Mouse (Mus musculus): ENCODE results near the gene Rps19bp1. TPM values are rescaled to one million over a fixed set of nuclear protein-coding genes. Genes with fewer than 3 reads are reported as not detected.

The Rps19bp1 gene
- polyA plus RNA-seq, 1 experiment: 30.4 TPM

DNA sequence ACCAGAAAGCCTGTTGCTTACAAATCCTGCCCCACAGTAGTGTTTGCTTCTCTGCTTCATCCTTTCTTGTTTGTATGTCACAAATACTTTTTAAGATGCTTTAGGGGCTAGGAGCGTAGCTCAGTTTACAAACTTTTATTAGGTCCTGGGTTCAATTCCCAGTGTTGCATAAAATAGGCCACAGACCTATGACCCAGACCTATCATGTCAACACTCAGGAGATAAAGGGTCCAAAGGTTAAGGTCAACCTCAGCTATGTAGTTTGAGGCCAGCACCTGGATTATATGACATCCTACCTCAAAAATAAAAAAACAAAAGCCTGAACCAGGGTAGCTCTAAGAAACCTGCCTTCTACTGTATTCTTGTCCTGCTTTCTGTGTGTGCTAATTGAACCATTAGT is 15.5 kb downstream of the Rps19bp1 start:
- Histone ChIP-seq H3K4me3 (ENCODE audit: insufficient read depth, low read depth, low read length) (no peak overlapping the region), H3K4me1 (ENCODE audit: control insufficient read depth, insufficient read depth, insufficient read length, low read length) (no peaks in the 10 kb centered on the region), H3K27ac (replicated peaks; ENCODE audit: low read depth, low read length) (no peak overlapping the region)

DNA sequence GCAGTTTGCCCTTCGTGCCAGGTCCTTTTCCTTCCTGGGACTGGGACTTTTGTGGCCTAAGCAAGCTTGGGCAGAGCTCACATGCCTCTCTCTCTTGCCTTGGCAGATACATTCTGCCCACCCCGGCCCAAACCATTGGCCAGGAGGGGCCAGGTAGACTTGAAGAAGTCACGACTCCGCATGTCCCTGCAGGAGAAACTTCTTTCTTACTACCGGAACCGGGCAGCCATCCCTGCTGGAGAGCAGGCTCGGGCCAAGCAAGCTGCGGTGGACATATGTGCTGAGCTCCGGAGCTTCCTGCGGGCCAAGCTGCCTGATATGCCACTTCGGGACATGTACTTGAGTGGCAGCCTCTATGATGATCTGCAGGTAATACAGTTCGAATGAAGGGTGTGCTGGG is 16.0 kb downstream of the Rps19bp1 start:
- H3K4me3 ChIP-seq (ENCODE audit: insufficient read depth, low read depth, low read length): no peak overlapping the region
- H3K27ac ChIP-seq (replicated peaks; ENCODE audit: low read depth, low read length): no peak overlapping the region
- H3K4me1 ChIP-seq (ENCODE audit: control insufficient read depth, insufficient read depth, insufficient read length, low read length): no peaks in the 10 kb centered on the region

DNA sequence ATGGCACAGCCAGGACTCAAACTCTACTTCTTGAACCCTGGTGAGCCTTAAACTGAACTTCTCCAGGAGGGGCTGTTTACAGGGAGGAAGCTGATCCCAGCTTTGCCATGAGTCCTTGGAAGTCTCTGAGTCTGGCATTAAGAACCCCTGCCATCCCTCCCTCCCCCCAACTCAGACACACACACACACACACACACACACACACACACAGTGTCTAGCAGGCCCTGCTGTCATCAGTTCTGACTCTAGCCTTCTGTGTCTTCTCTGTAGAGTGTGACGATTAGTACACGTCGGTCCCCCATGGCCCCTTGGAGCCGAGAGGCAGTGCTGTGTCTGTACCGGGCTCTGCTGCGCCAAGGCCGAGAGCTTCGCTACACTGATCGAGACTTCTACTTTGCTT is 28.6 kb downstream of the Rps19bp1 start, which contains the start of gene AC140267.1:
Gene AC140267.1 (plus strand): TSS at position 301 of the 400 bp plus-strand sequence.
- no peak within 1 kb of the TSS for H3K27ac ChIP-seq (replicated peaks; ENCODE audit: low read depth, low read length)
- no peaks in the 10 kb centered on the region for H3K4me1 ChIP-seq (ENCODE audit: control insufficient read depth, insufficient read depth, insufficient read length, low read length)

DNA sequence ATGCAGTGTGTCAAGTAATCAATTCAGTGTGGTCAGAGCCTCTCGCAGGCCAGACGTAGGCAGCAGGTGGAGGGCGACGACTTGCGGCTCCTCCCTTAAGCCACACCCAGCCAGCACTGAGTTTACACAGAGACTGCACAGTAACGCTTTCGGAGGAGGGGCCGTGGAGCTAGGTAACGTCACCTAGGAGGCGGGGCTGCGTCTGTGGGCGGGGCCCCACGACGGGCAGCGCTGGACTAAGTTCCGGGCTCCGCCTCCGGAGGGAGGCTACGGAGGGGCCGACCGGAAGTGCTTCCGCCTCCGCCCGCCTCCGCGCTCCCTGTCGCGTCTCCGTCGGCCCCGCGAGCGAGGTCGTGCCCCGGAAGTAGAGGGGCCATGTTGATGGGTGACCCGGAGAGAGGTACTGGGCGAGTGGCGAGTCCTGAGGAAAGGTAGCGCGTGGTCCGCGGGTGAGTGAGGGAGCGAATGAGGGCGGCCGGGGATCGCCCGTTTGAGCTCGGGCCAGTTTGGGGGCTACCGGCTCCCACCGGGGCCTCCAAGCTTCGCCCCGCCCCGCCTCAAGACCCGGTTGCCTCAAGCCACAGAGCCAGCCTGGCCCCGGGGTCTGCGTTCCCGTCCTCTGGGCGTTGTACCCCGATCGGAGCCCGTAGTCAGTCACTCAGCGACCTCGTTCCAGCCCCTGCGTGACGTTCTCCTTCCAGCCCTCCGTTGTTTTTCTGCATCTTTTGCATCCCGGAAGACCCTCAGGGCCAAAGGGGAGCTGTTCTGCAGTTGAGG is 30.2 kb downstream of the Rps19bp1 start, which contains the start of gene Mief1:
Gene Mief1 (plus strand): TSS at position 286 of the 777 bp plus-strand sequence.
- H3K27ac ChIP-seq (replicated peaks; ENCODE audit: low read depth, low read length): peak within 1 kb of the TSS; percentile 66
- H3K4me1 ChIP-seq (ENCODE audit: control insufficient read depth, insufficient read depth, insufficient read length, low read length): no peaks in the 10 kb centered on the region
- peak within 1 kb of the TSS; percentile 82 for H3K4me3 ChIP-seq (ENCODE audit: insufficient read depth, low read depth, low read length)

More for the DNA sequence above, 28.6 kb downstream of the Rps19bp1 start, which contains the start of gene AC140267.1:
- H3K4me3 ChIP-seq (ENCODE audit: insufficient read depth, low read depth, low read length): peak within 1 kb of the TSS; percentile 82

DNA sequence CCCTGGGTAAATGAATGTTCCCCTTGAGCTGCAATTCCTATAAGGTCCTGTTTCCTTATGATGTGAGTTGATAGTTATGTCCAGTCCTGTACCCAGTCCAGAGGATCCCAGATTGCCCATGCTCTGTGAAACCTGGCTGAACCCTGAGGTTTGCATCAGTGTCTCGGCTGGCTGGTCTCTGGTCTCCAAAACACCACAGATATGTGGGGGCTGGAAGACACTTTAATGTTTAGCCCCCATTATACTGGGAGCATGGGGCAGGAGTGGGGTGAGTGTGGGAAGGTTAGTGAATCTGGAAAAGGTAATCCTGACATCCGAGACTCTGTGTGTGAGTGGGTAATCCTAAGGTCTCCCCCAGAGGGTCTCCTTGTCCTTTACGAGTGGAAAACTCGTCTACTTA is 31.1 kb downstream of the Rps19bp1 start:
- no peaks in the 10 kb centered on the region for H3K4me1 ChIP-seq (ENCODE audit: control insufficient read depth, insufficient read depth, insufficient read length, low read length)
- peak overlapping the region; percentile 48; the same call in 1 of the 2 replicates for H3K27ac ChIP-seq (replicated peaks; ENCODE audit: low read depth, low read length)
- H3K4me3 ChIP-seq (ENCODE audit: insufficient read depth, low read depth, low read length): no peak overlapping the region

DNA sequence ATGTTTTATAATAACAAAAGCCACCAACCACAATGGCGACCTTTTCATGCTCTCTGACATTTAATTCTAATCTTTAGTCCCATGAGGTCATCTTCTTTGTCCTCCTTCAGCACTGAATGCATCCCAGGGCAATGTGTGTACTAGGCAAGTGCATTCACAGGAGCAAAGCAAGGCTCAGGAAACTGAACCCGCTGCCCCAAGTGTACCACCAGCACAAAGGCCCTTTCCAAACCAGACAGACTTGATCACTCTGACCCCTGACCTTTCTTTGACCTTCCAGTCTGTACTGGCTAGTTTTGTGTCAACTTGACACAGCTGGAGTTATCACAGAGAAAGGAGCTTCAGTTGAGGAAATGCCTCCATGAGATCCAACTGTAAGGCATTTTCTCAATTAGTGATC is 31.8 kb downstream of the Rps19bp1 start:
- Histone ChIP-seq H3K4me3 (ENCODE audit: insufficient read depth, low read depth, low read length) (no peak overlapping the region), H3K4me1 (ENCODE audit: control insufficient read depth, insufficient read depth, insufficient read length, low read length) (no peaks in the 10 kb centered on the region), H3K27ac (replicated peaks; ENCODE audit: low read depth, low read length) (no peak overlapping the region)

DNA sequence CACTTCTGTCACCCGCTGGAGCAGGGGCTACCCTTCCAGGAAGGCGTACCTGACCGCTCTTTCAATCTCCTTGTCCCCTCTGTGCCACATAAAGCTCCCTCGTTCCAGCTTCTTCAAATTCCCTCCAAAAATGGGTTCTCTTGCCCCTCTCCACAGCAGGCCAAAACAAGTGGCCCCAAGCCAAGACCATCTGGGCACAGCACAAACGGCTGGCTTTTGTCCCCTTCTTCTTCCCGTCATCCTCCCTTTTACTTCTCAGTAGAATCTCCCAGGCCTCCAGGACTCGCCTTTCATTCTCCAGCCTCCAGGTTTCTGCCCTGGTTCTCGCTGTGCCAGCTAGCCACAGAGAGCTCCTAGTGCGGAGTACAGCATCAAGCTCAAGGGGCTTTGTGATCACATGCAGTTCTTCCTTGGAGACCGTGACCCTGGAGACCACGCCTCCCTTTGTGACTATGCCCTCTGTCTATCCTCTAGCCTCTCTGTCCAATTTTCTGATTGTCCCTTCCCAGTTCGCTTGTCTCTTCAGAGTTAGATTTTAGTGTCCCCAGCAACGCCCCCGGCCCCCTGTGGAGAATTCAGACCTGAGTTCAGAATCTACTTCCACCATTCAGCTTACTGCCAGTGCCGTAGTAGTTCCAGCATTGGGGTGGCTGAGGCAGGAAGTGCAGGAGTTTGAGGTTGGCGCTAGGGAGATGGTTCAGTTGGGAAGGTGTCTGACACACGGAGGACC is 35.9 kb downstream of the Rps19bp1 start:
- Histone ChIP-seq H3K27ac (replicated peaks; ENCODE audit: low read depth, low read length) (no peak overlapping the region), H3K4me3 (ENCODE audit: insufficient read depth, low read depth, low read length) (no peak overlapping the region), H3K4me1 (ENCODE audit: control insufficient read depth, insufficient read depth, insufficient read length, low read length) (no peaks in the 10 kb centered on the region)

DNA sequence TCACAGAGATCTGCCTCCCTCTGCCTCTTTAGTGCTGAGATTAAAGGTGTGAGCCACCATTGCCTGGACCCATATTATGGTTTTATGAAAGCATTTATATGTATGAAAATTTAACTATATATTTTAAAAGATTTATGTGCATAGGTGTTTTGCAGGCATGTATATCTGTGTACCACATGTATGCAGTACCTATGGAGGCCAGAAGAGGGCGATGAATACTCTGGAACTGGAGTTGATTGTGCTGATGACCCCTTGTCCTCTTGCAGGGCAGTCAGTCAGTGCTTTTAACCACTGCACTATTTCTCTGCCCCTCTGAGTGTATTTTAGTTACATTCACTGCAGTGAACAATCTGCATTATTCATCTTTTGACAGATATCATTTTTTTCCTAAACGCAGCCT is 38.3 kb downstream of the Rps19bp1 start:
- H3K27ac ChIP-seq (replicated peaks; ENCODE audit: low read depth, low read length): no peak overlapping the region
- no peaks in the 10 kb centered on the region for H3K4me1 ChIP-seq (ENCODE audit: control insufficient read depth, insufficient read depth, insufficient read length, low read length)
- H3K4me3 ChIP-seq (ENCODE audit: insufficient read depth, low read depth, low read length): no peak overlapping the region

DNA sequence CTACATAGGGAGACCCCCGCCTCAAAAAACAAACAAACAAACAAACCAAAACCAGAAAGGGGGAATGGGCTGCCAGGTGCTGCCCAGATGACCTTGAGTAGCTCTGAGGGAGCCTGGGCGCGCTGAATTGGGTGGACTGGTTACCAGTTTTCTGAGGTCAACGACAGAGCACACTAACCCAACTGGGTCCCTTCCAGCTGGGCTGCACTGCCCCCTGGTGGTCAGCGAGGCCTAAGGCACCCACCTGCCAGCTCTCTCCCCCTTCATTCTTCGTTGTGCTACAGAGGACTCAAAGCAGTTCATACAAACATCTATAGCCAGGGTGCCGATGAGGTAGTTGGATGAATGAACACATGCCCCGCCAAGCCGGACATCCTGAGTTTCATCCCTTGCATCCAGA is 38.9 kb downstream of the Rps19bp1 start:
- Histone ChIP-seq H3K4me1 (ENCODE audit: control insufficient read depth, insufficient read depth, insufficient read length, low read length) (no peaks in the 10 kb centered on the region), H3K4me3 (ENCODE audit: insufficient read depth, low read depth, low read length) (no peak overlapping the region)

DNA sequence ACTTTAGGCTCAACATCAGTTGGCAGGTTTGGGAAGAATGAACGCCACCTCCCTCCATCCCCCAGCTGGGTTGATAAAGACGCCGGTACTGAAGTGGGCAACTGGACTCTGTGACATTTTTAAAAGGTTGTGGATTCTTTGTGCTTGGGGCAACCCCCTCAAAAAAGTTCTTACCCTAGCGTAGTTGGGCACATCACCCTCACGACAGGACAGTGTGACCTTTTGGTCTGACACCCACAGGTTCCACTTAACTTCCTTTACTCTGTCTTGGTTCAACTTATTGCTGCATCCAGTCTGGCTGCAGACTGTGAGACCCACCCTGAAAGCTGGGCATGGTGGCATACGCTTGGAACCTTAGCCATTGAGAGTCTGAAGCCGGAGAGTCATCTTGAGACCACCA is 40.4 kb downstream of the Rps19bp1 start:
- H3K27ac ChIP-seq (replicated peaks; ENCODE audit: low read depth, low read length): no peak overlapping the region

More for the DNA sequence above, 38.9 kb downstream of the Rps19bp1 start:
- no peak overlapping the region for H3K27ac ChIP-seq (replicated peaks; ENCODE audit: low read depth, low read length)

DNA sequence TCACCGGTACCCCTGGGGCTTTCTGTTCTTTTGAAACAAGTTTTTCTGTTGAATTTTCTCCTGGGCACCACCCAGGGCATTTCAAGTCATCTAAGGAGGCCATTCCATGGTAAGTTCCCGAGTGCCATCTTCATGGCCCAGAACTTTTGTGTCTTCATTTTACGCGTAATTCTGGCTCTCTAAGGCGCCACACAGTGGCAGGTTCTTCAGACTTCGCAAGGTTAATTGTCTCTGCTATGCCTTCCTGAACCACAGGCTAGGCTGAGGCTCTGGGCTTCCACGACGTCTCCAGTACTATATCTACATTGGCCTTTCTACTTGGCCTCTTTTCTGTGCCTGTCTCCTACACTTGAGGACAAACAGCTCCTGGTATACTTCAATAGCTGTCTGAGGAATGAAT is 43.1 kb downstream of the Rps19bp1 start:
- Histone ChIP-seq H3K4me1 (ENCODE audit: control insufficient read depth, insufficient read depth, insufficient read length, low read length) (no peaks in the 10 kb centered on the region), H3K4me3 (ENCODE audit: insufficient read depth, low read depth, low read length) (no peak overlapping the region), H3K27ac (replicated peaks; ENCODE audit: low read depth, low read length) (no peak overlapping the region)

More for the DNA sequence above, 40.4 kb downstream of the Rps19bp1 start:
- no peak overlapping the region for H3K4me3 ChIP-seq (ENCODE audit: insufficient read depth, low read depth, low read length)
- no peaks in the 10 kb centered on the region for H3K4me1 ChIP-seq (ENCODE audit: control insufficient read depth, insufficient read depth, insufficient read length, low read length)

DNA sequence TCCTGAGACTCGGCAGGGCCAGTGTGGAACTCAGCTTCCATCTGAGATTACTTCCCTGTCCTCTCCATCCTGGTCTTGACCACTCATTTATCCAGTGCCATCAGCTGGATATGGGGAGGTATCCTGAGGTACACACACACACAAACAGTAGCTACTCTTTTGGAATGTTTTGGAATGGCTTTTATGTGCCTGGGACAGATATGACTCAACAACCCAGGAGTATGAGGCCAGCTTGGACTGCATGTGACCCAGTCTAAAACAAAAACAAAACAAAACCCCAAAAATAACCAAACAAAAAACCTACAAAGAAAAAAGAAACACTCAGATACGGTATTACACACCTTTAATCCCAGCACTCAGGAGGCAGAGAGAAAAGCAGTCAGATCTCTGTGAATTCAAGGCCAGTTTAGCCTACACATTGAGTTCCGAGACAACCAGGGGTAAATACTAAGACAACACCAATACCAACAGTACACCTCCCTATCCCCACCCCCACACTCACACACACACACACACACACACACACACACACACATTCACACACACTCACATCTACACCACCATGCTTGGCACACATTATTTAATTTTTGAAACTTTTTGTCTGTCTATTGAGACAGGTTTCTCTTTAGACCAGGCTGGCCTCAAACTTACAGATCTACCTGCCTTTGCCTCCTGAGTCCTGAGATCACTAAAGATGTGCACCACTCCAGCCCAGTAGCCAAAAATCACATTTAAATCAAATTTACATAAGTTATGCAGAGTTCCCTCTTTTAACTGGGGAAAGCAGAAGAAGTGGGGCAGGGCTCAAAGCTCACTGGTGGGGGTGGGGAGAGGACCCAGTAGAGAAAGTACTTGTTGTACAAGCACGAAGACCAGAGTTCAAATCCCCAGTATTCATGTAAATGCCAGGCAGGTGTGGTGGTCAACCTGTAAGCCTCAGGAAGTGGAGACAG is 44.1 kb downstream of the Rps19bp1 start:
- Histone ChIP-seq H3K27ac (replicated peaks; ENCODE audit: low read depth, low read length) (peak overlapping the region; percentile 34), H3K4me1 (ENCODE audit: control insufficient read depth, insufficient read depth, insufficient read length, low read length) (no peaks in the 10 kb centered on the region)

DNA sequence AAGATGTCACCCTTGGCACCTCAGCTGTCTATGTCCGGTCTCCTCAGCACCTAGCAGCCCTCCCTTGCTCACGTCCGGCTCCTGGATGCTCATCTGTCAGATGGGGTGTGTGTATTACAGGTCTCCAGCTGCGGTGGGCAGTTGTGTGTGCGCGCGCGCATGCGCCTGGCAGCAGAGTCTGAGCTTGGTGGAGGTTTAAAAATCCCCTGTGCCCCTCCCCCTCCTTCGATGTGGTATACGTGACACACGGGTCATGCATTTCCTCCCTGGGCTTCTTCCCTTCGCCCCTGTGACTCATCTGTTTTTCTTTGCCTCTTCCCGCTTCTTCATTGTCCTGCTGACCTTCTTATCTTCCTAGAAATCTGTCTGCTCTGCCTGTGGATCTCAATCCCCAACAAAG is 44.9 kb downstream of the Rps19bp1 start:
- H3K4me1 ChIP-seq (ENCODE audit: control insufficient read depth, insufficient read depth, insufficient read length, low read length): no peaks in the 10 kb centered on the region
- 0 out of 2 replicates have a peak overlapping the region, but pooled peaks have one; percentile 17 for H3K4me3 ChIP-seq (ENCODE audit: insufficient read depth, low read depth, low read length)
- H3K27ac ChIP-seq (replicated peaks; ENCODE audit: low read depth, low read length): peak overlapping the region; percentile 61

More for the DNA sequence above, 44.1 kb downstream of the Rps19bp1 start:
- no peak overlapping the region for H3K4me3 ChIP-seq (ENCODE audit: insufficient read depth, low read depth, low read length)

DNA sequence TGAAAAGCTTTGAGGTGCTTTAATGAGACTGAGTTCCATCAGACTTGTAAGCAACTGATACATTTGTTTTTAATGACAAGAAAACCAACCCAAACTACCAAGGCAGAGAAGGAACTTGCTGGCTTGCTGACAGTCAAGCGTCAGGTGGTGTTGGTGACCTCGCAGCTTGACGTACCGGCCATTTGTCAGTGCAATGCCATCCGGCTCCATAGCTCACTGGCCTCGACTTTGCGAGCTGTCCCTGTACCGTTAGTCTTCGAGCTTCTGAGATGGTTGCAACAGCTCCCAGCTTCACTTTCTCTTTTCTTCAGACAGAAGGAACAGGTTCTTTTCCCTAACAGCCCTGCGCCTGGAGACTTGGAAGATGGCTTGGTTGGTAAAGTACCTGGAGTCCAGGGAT is 46.6 kb downstream of the Rps19bp1 start:
- Histone ChIP-seq H3K4me3 (ENCODE audit: insufficient read depth, low read depth, low read length) (no peak overlapping the region), H3K27ac (replicated peaks; ENCODE audit: low read depth, low read length) (no peak overlapping the region), H3K4me1 (ENCODE audit: control insufficient read depth, insufficient read depth, insufficient read length, low read length) (no peaks in the 10 kb centered on the region)

DNA sequence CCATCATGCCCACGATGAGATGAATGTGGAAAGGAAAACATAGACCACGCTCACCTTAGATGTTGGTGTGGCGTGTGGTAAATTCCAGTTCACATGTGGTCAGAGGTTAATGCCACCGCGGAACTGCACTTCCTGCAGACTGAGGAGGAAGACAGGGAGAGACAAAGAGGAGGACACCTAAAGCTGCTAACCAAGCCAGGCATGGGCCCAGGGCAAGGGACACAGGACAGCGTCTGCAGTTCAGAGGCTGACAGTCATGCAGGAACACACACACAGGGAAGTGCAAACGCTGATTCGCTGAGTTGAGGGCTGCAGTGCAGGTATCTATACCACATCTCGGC is 47.7 kb downstream of the Rps19bp1 start:
- Histone ChIP-seq H3K4me1 (ENCODE audit: control insufficient read depth, insufficient read depth, insufficient read length, low read length) (no peaks in the 10 kb centered on the region), H3K4me3 (ENCODE audit: insufficient read depth, low read depth, low read length) (no peak overlapping the region), H3K27ac (replicated peaks; ENCODE audit: low read depth, low read length) (no peak overlapping the region)
